Mouse (Mus musculus): Measurements from ENCODE around the gene Wdr35. TPM values are rescaled to one million over a fixed set of nuclear protein-coding genes. Genes with fewer than 3 reads are reported as not detected.

Gene Wdr35
- polyA plus RNA-seq, 1 experiment = 0.23 TPM

- WGBS = 77% methylated on average over 4 of the region's 4 CpGs
- Histone ChIP-seq H3K27ac (ENCODE audit: insufficient read depth, low read depth, low read length) (no peak overlapping the region), H3K4me1 (ENCODE audit: control insufficient read depth, insufficient read depth, insufficient read length, low read length) (no peaks in the 10 kb centered on the region), H3K4me3 (ENCODE audit: low read depth, low read length) (no peak overlapping the region), H3K27me3 (ENCODE audit: control insufficient read depth, insufficient read depth, low read length) (no peaks in the 10 kb centered on the region), H3K36me3 (ENCODE audit: control insufficient read depth, insufficient read depth, low read length) (no peaks in the 10 kb centered on the region)
- TF ChIP-seq CTCF (IDR thresholded peaks at IDR 0.05; ENCODE audit: extremely low read depth, insufficient read length, insufficient replicate concordance, low read depth, low read length) (no peak), POLR2A (IDR thresholded peaks at IDR 0.05; ENCODE audit: low read depth, low read length) (no peak)
Observed at GRCm38 (mm10) chr12:9007146-9007545, 33.5 kb downstream of the Wdr35 start.

GRCm38 (mm10) chr12:9007811-9008210 is 34.1 kb downstream of the Wdr35 start:
- Histone ChIP-seq H3K27me3 (ENCODE audit: control insufficient read depth, insufficient read depth, low read length) (no peaks in the 10 kb centered on the region), H3K4me1 (ENCODE audit: control insufficient read depth, insufficient read depth, insufficient read length, low read length) (no peaks in the 10 kb centered on the region), H3K27ac (ENCODE audit: insufficient read depth, low read depth, low read length) (no peak overlapping the region), H3K4me3 (ENCODE audit: low read depth, low read length) (no peak overlapping the region), H3K36me3 (ENCODE audit: control insufficient read depth, insufficient read depth, low read length) (no peaks in the 10 kb centered on the region)
- 95% methylated on average over 6 of the region's 6 CpGs for WGBS
- TF ChIP-seq POLR2A (IDR thresholded peaks at IDR 0.05; ENCODE audit: low read depth, low read length) (no peak), CTCF (IDR thresholded peaks at IDR 0.05; ENCODE audit: extremely low read depth, insufficient read length, insufficient replicate concordance, low read depth, low read length) (no peak)

GRCm38 (mm10) chr12:9010311-9010710 is 36.6 kb downstream of the Wdr35 start:
- TF ChIP-seq CTCF (IDR thresholded peaks at IDR 0.05; ENCODE audit: extremely low read depth, insufficient read length, insufficient replicate concordance, low read depth, low read length) (no peak), POLR2A (IDR thresholded peaks at IDR 0.05; ENCODE audit: low read depth, low read length) (no peak)
- H3K4me3 ChIP-seq (ENCODE audit: low read depth, low read length) = no peak overlapping the region
- H3K4me1 ChIP-seq (ENCODE audit: control insufficient read depth, insufficient read depth, insufficient read length, low read length) = no peaks in the 10 kb centered on the region
- 70% methylated on average over 4 of the region's 4 CpGs for WGBS
- no peaks in the 10 kb centered on the region for H3K36me3 ChIP-seq (ENCODE audit: control insufficient read depth, insufficient read depth, low read length)
- no peaks in the 10 kb centered on the region for H3K27me3 ChIP-seq (ENCODE audit: control insufficient read depth, insufficient read depth, low read length)
- no peak overlapping the region for H3K27ac ChIP-seq (ENCODE audit: insufficient read depth, low read depth, low read length)

- H3K27me3 ChIP-seq (ENCODE audit: control insufficient read depth, insufficient read depth, low read length) = no peaks in the 10 kb centered on the region
- H3K4me1 ChIP-seq (ENCODE audit: control insufficient read depth, insufficient read depth, insufficient read length, low read length) = no peaks in the 10 kb centered on the region
- no peak overlapping the region for H3K4me3 ChIP-seq (ENCODE audit: low read depth, low read length)
- H3K36me3 ChIP-seq (ENCODE audit: control insufficient read depth, insufficient read depth, low read length) = no peaks in the 10 kb centered on the region
- no peak overlapping the region for H3K27ac ChIP-seq (ENCODE audit: insufficient read depth, low read depth, low read length)
- 95% methylated on average over 9 of the region's 9 CpGs for WGBS
- no peak for TF ChIP-seq CTCF (IDR thresholded peaks at IDR 0.05; ENCODE audit: extremely low read depth, insufficient read length, insufficient replicate concordance, low read depth, low read length)
- no peak for TF ChIP-seq POLR2A (IDR thresholded peaks at IDR 0.05; ENCODE audit: low read depth, low read length)
Observed at GRCm38 (mm10) chr12:9016376-9016775, 42.7 kb downstream of the Wdr35 start.

GRCm38 (mm10) chr12:9020431-9020830 is 46.7 kb downstream of the Wdr35 start:
- TF ChIP-seq POLR2A (IDR thresholded peaks at IDR 0.05; ENCODE audit: low read depth, low read length) (no peak), CTCF (IDR thresholded peaks at IDR 0.05; ENCODE audit: extremely low read depth, insufficient read length, insufficient replicate concordance, low read depth, low read length) (no peak)
- 95% methylated on average over 8 of the region's 8 CpGs for WGBS

GRCm38 (mm10) chr12:9020986-9021385 is 47.3 kb downstream of the Wdr35 start:
- Histone ChIP-seq H3K4me3 (ENCODE audit: low read depth, low read length) (no peak overlapping the region), H3K4me1 (ENCODE audit: control insufficient read depth, insufficient read depth, insufficient read length, low read length) (no peaks in the 10 kb centered on the region), H3K27ac (ENCODE audit: insufficient read depth, low read depth, low read length) (no peak overlapping the region), H3K36me3 (ENCODE audit: control insufficient read depth, insufficient read depth, low read length) (no peaks in the 10 kb centered on the region), H3K27me3 (ENCODE audit: control insufficient read depth, insufficient read depth, low read length) (no peaks in the 10 kb centered on the region)
- TF ChIP-seq CTCF (IDR thresholded peaks at IDR 0.05; ENCODE audit: extremely low read depth, insufficient read length, insufficient replicate concordance, low read depth, low read length) = no peak
- no peak for TF ChIP-seq POLR2A (IDR thresholded peaks at IDR 0.05; ENCODE audit: low read depth, low read length)
- 73% methylated on average over 3 of the region's 3 CpGs for WGBS

More at GRCm38 (mm10) chr12:9020431-9020830, 46.7 kb downstream of the Wdr35 start:
- Histone ChIP-seq H3K36me3 (ENCODE audit: control insufficient read depth, insufficient read depth, low read length) (no peaks in the 10 kb centered on the region), H3K27ac (ENCODE audit: insufficient read depth, low read depth, low read length) (no peak overlapping the region), H3K4me3 (ENCODE audit: low read depth, low read length) (no peak overlapping the region), H3K4me1 (ENCODE audit: control insufficient read depth, insufficient read depth, insufficient read length, low read length) (no peaks in the 10 kb centered on the region), H3K27me3 (ENCODE audit: control insufficient read depth, insufficient read depth, low read length) (no peaks in the 10 kb centered on the region)

GRCm38 (mm10) chr12:9023031-9023430 is 49.3 kb downstream of the Wdr35 start:
- Histone ChIP-seq H3K27ac (ENCODE audit: insufficient read depth, low read depth, low read length) (no peak overlapping the region), H3K36me3 (ENCODE audit: control insufficient read depth, insufficient read depth, low read length) (no peaks in the 10 kb centered on the region), H3K4me3 (ENCODE audit: low read depth, low read length) (no peak overlapping the region), H3K4me1 (ENCODE audit: control insufficient read depth, insufficient read depth, insufficient read length, low read length) (no peaks in the 10 kb centered on the region), H3K27me3 (ENCODE audit: control insufficient read depth, insufficient read depth, low read length) (no peaks in the 10 kb centered on the region)
- TF ChIP-seq POLR2A (IDR thresholded peaks at IDR 0.05; ENCODE audit: low read depth, low read length) (no peak), CTCF (IDR thresholded peaks at IDR 0.05; ENCODE audit: extremely low read depth, insufficient read length, insufficient replicate concordance, low read depth, low read length) (no peak)
- 48% methylated on average over 4 of the region's 4 CpGs for WGBS

- TF ChIP-seq CTCF (IDR thresholded peaks at IDR 0.05; ENCODE audit: extremely low read depth, insufficient read length, insufficient replicate concordance, low read depth, low read length) (no peak), POLR2A (IDR thresholded peaks at IDR 0.05; ENCODE audit: low read depth, low read length) (no peak)
- Histone ChIP-seq H3K4me3 (ENCODE audit: low read depth, low read length) (no peak overlapping the region), H3K27me3 (ENCODE audit: control insufficient read depth, insufficient read depth, low read length) (no peaks in the 10 kb centered on the region), H3K27ac (ENCODE audit: insufficient read depth, low read depth, low read length) (no peak overlapping the region), H3K4me1 (ENCODE audit: control insufficient read depth, insufficient read depth, insufficient read length, low read length) (no peaks in the 10 kb centered on the region), H3K36me3 (ENCODE audit: control insufficient read depth, insufficient read depth, low read length) (no peaks in the 10 kb centered on the region)
- WGBS = 92% methylated on average over 14 of the region's 14 CpGs
Observed at GRCm38 (mm10) chr12:9024071-9024470, 50.4 kb downstream of the Wdr35 start.
